Mouse (Mus musculus): ENCODE data around the gene Frs2. TPM values are rescaled to one million over a fixed set of nuclear protein-coding genes. Genes with fewer than 3 reads are reported as not detected.
"Not testable (repeated sequence)": the region's sequence is repeated elsewhere in the genome, so short reads cannot be mapped to it uniquely, and the experiment has no call there.

The Frs2 gene
- polyA plus RNA-seq, 1 experiment from 2014 or later, result 34.1 TPM

GRCm38 (mm10) chr10:117026176-117026575, 122.2 kb downstream of the Frs2 start:
- ATAC-seq (ENCODE audit: low read depth), result no peak
- whole genome bisulfite sequencing, result 78% methylated on average over 8 of the region's 8 CpGs
- no peak overlapping the region for H3K4me3 ChIP-seq (ENCODE audit: low read depth, low read length)
- no peak overlapping the region for H3K4me2 ChIP-seq (ENCODE audit: low read depth, low read length)
- no peaks in the 10 kb centered on the region for H3K36me3 ChIP-seq (ENCODE audit: control insufficient read depth, insufficient read depth, low read length)
- no peaks in the 10 kb centered on the region for H3K9me3 ChIP-seq (ENCODE audit: control insufficient read depth, low read length)
- no peaks in the 10 kb centered on the region for H3K27me3 ChIP-seq (ENCODE audit: control insufficient read depth, insufficient read depth, low read length)
- no peak overlapping the region for H3K9ac ChIP-seq (replicated peaks; ENCODE audit: low read depth, low read length)
- H3K27ac ChIP-seq (ENCODE audit: low read depth, low read length), result no peak overlapping the region
- no peaks in the 10 kb centered on the region for H3K4me1 ChIP-seq (ENCODE audit: control insufficient read depth, insufficient read depth, low read length)

GRCm38 (mm10) chr10:117025776-117026175, 122.6 kb downstream of the Frs2 start:
- not testable (repeated sequence) for H3K36me3 ChIP-seq (ENCODE audit: control insufficient read depth, insufficient read depth, low read length); H3K27ac ChIP-seq (ENCODE audit: low read depth, low read length); H3K4me3 ChIP-seq (ENCODE audit: low read depth, low read length); ATAC-seq (ENCODE audit: low read depth); H3K4me2 ChIP-seq (ENCODE audit: low read depth, low read length); H3K9me3 ChIP-seq (ENCODE audit: control insufficient read depth, low read length); H3K27me3 ChIP-seq (ENCODE audit: control insufficient read depth, insufficient read depth, low read length); H3K9ac ChIP-seq (replicated peaks; ENCODE audit: low read depth, low read length); H3K4me1 ChIP-seq (ENCODE audit: control insufficient read depth, insufficient read depth, low read length)

GRCm38 (mm10) chr10:117023693-117024092, 124.6 kb downstream of the Frs2 start:
- no peak for ATAC-seq (ENCODE audit: low read depth)
- Histone ChIP-seq H3K27me3 (ENCODE audit: control insufficient read depth, insufficient read depth, low read length) (no peaks in the 10 kb centered on the region), H3K4me1 (ENCODE audit: control insufficient read depth, insufficient read depth, low read length) (no peaks in the 10 kb centered on the region), H3K9ac (replicated peaks; ENCODE audit: low read depth, low read length) (no peak overlapping the region), H3K4me2 (ENCODE audit: low read depth, low read length) (no peak overlapping the region), H3K9me3 (ENCODE audit: control insufficient read depth, low read length) (no peaks in the 10 kb centered on the region), H3K36me3 (ENCODE audit: control insufficient read depth, insufficient read depth, low read length) (no peaks in the 10 kb centered on the region), H3K4me3 (ENCODE audit: low read depth, low read length) (no peak overlapping the region), H3K27ac (ENCODE audit: low read depth, low read length) (no peak overlapping the region)
- WGBS, result 70% methylated on average over 16 of the region's 16 CpGs

DNA sequence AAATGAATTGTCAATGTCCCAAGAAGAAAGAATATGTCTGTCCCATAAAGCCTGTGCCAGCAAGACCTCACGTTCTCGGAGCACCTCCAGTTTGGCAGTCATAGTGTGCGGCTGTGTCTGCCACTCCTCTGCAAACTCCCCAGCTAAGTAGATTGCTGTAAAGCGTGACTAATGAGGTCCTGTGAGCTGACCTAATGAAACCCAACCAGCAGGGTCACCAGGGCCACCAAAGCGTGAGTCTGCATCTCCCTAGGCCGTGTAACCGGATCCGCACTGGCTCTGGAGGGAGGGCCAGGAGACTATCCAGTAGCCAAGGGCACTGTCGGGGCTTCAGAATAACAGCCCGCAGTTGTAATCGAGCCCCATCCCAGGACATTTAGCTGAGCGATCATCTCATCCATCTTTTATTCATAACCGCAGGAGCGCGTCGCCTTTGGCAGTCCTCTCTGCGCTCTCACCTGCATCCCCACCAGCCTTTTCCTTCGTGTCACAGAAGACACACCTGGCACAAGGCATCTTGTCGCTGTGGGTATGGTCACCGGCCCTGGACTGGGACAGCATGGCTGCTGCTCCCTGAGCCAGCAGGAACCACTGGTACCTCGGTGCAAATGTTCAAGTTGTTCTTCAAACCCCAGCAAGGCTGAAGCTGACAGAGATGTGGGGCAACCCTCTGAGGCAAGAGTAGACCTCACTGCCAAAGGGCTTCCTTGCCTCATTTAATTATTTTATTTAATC, 127.1 kb downstream of the Frs2 start:
- ATAC-seq (ENCODE audit: low read depth), result no peak; the same call in 1 of the 2 replicates
- Histone ChIP-seq H3K4me2 (ENCODE audit: low read depth, low read length) (no peak overlapping the region), H3K4me3 (ENCODE audit: low read depth, low read length) (no peak overlapping the region), H3K27ac (ENCODE audit: low read depth, low read length) (no peak overlapping the region), H3K27me3 (ENCODE audit: control insufficient read depth, insufficient read depth, low read length) (no peaks in the 10 kb centered on the region), H3K4me1 (ENCODE audit: control insufficient read depth, insufficient read depth, low read length) (no peaks in the 10 kb centered on the region), H3K36me3 (ENCODE audit: control insufficient read depth, insufficient read depth, low read length) (no peaks in the 10 kb centered on the region), H3K9ac (replicated peaks; ENCODE audit: low read depth, low read length) (no peak overlapping the region), H3K9me3 (ENCODE audit: control insufficient read depth, low read length) (no peaks in the 10 kb centered on the region)
- WGBS, result 24% methylated on average over 21 of the region's 21 CpGs

Other genes starting within 250 kb of the Frs2 start
- 59.6 and 60.7 TPM in 2 replicates for gene Rab3ip, start 197.8 kb downstream of the Frs2 start, polyA plus RNA-seq (2014; fragmentation: Nextera tagmentation; extraction: Ambion mirVana)
- not detected in 2 replicates for gene Gm10271, start 175.9 kb downstream of the Frs2 start, polyA plus RNA-seq (2014; fragmentation: Nextera tagmentation; extraction: Ambion mirVana)
- 0.13 and 0.19 TPM in 2 replicates for gene Best3, start 162.2 kb downstream of the Frs2 start, polyA plus RNA-seq (2014; fragmentation: Nextera tagmentation; extraction: Ambion mirVana)
- gene Lrrc10, start 103.2 kb downstream of the Frs2 start, polyA plus RNA-seq (2014; fragmentation: Nextera tagmentation; extraction: Ambion mirVana), result 0.18 TPM in 1 of 2 replicates, not detected in the other
- gene Cct2, start 84.7 kb downstream of the Frs2 start, polyA plus RNA-seq (2014; fragmentation: Nextera tagmentation; extraction: Ambion mirVana), result 272 and 288 TPM in 2 replicates
- gene Yeats4, start 76.0 kb upstream of the Frs2 start, polyA plus RNA-seq (2014; fragmentation: Nextera tagmentation; extraction: Ambion mirVana), result 118 and 126 TPM in 2 replicates
- gene 9530003J23Rik, start 90.2 kb upstream of the Frs2 start, polyA plus RNA-seq (2014; fragmentation: Nextera tagmentation; extraction: Ambion mirVana), result not detected in 2 replicates
- gene Lyz2, start 133.8 kb upstream of the Frs2 start, polyA plus RNA-seq (2014; fragmentation: Nextera tagmentation; extraction: Ambion mirVana), result 10.3 and 29.8 TPM in 2 replicates
- gene Lyz1, start 144.3 kb upstream of the Frs2 start, polyA plus RNA-seq (2014; fragmentation: Nextera tagmentation; extraction: Ambion mirVana), result not detected in 2 replicates
- gene Cpsf6, start 231.5 kb upstream of the Frs2 start, polyA plus RNA-seq (2014; fragmentation: Nextera tagmentation; extraction: Ambion mirVana), result 180 and 203 TPM in 2 replicates